Mouse (Mus musculus) heart, postnatal 10 days (tissue): ENCODE results near the gene Vamp3. TPM values are rescaled to one million over a fixed set of nuclear protein-coding genes. Genes with fewer than 3 reads are reported as not detected.

Experiments used
- DNase-seq, 2 experiments: peaks; one replicate each; pipeline ENCODE4 v3.0.0; 2021
- intact Hi-C: fragments of 180-260 bp; cut with DNase I; formaldehyde crosslinking; loops from one replicate; pipeline ENCODE4 v1.15.1; 2025
- total RNA-seq, 2 experiments: library from RNA; stranded (reverse); gene quantifications; 2 replicates each; pipeline ENCODE4 v1.2.3; 2021

The Vamp3 gene
- 10 to 100 TPM; 79.9 to 84.5 TPM for total RNA-seq

- DNase-seq, result peak; percentile 99
- intact Hi-C loops, result no loop called here
Observed at GRCm38 (mm10) chr4:151057347-151058321, at the start of gene Vamp3. Gene Vamp3, minus strand, starts transcription at chr4:151057963.

- DNase-seq, result no peak
- intact Hi-C loops, result no loop called here
Observed at GRCm38 (mm10) chr4:151106468-151106867, 48.7 kb upstream of the Vamp3 start.

- intact Hi-C loops, result no loop called here
- peak in 1 of 2 experiments; percentile 25 for DNase-seq
Observed at GRCm38 (mm10) chr4:151105886-151106285, 48.1 kb upstream of the Vamp3 start.

- intact Hi-C loops, result no loop called here
- peak in 1 of 2 experiments; percentile 36 for DNase-seq
Observed at GRCm38 (mm10) chr4:151104147-151104546, 46.4 kb upstream of the Vamp3 start.

GRCm38 (mm10) chr4:151103646-151104045 is 45.9 kb upstream of the Vamp3 start:
- DNase-seq, result no peak
- intact Hi-C loops, result no loop called here

GRCm38 (mm10) chr4:151097104-151097438 is 39.3 kb upstream of the Vamp3 start:
- no peak for DNase-seq
- intact Hi-C loops, result no loop called here

GRCm38 (mm10) chr4:151096334-151097103 is 38.8 kb upstream of the Vamp3 start:
- intact Hi-C loops, result no loop called here
- DNase-seq, result peak; percentile 63 to 67

DNA sequence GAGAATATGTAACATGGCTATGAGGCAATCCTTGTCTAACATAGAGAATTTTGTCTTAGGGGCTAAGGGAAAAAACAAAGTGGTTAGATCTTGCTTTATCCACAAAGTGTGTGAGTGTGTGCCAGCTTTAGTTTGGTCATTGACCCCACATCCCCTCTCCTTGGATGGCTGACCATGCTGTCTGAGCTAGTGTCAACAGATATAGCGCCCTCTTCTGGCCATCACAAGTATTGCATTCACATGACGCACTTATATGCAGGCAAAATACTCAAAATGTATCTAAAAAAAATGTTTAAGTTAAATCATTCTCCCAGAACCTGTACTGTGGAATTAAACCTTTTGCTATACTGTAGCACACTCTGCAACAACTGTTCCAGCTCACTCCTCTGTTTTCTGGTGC is 37.4 kb upstream of the Vamp3 start:
- peak; percentile 55 to 70 for DNase-seq
- intact Hi-C loops, result no loop called here

DNA sequence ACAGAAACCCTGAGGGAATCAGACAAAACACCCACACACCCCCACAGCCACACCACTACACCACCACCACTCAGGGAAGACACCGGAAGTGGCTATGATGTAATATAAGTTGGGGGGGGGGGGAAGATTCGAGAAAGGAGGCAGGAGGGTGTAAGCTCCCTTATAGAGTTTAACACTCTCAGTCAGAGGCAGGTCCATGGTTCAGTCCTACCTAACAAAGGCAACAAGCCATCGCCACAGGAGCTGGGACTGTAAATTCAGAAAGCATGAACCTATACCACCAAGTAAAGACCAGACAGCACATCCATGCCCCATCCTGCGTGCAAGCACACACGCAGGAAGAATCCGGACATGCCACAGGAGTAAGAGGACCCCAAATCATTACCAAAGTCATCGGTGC is 31.5 kb upstream of the Vamp3 start, which contains the start of gene Gm13090:
Gm13090 (plus strand) TSS at position 301 of the 400 bp plus-strand sequence.
- no peak for DNase-seq
- intact Hi-C loops, result no loop called here

GRCm38 (mm10) chr4:151088819-151089218 is 31.1 kb upstream of the Vamp3 start:
- intact Hi-C loops, result no loop called here
- peak; percentile 49 to 70 for DNase-seq

- intact Hi-C loops, result no loop called here
- DNase-seq, result no peak
Observed at GRCm38 (mm10) chr4:151087358-151087757, 29.6 kb upstream of the Vamp3 start.

DNA sequence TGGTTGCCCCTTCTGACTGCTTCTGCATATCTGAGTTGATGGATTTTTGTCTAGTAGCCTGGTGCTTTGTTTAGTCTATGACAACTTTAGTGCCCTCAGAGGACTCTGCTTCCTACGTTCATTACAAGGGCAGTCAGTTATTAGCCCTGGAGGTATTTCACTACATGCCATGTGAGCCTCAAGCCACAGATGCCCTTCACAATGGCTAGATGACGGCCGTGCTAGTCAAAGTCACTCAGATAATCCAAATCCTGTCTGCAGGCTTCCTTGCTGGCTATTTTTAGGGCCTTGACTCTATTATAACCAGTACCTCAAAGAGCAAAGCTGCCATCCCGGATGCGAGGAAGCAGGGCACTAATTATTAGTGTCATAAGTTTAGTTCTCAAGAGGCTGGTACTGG is 25.3 kb upstream of the Vamp3 start:
- intact Hi-C loops, result no loop called here
- peak; percentile 60 to 75 for DNase-seq

GRCm38 (mm10) chr4:151081977-151082376 is 24.2 kb upstream of the Vamp3 start:
- intact Hi-C loops, result no loop called here
- no peak for DNase-seq

DNA sequence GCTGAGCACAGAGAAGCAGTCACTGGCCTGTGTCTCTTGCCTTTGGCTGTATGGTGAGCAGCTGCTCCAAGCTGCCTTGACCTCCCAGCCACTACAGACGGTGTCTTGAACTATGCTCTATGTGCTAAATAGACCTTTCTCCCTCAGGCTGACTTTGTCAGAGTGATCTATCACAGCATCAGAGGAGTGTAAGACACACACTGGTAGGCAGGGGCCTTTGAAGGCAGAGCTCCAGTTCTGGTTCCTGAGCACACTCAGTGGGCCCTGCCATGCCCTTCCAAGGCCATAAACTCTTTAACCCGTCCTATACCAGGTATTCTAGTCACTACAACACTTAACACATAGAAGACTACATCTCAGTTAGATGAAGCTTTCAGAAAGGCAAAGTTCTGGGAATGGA is 23.6 kb upstream of the Vamp3 start:
- intact Hi-C loops, result no loop called here
- DNase-seq, result no peak

GRCm38 (mm10) chr4:151074817-151075216 is 17.1 kb upstream of the Vamp3 start:
- no peak for DNase-seq
- intact Hi-C loops, result no loop called here

- DNase-seq, result peak; percentile 85 to 93
- intact Hi-C loops, result loop anchor here (1.0 to 2.0 kb wide), 2 partner anchors 56 to 68 kb away; no protein-coding TSS in a partner anchor
Observed at GRCm38 (mm10) chr4:151073108-151073744, 15.5 kb upstream of the Vamp3 start.

DNA sequence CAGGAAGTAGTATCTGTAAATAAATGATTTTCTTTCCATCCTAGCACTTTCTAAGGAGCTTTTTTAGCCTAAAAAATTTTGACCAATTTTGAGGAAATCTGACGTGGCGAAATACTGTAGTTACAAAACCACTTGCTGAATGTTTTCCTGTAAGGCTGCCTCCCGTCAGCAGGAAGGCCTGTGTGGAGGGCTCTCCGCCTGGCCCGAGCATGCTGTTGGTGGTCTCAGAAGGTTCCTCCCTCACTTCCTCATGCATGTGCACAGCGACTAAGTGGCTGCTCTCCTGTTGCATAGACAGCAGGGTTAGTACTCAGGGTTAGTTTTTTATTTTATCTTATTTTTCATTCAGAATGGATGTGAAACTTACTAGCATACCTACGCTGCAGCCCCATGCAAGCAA is 13.2 kb upstream of the Vamp3 start:
- DNase-seq, result no peak
- intact Hi-C loops, result no loop called here

DNA sequence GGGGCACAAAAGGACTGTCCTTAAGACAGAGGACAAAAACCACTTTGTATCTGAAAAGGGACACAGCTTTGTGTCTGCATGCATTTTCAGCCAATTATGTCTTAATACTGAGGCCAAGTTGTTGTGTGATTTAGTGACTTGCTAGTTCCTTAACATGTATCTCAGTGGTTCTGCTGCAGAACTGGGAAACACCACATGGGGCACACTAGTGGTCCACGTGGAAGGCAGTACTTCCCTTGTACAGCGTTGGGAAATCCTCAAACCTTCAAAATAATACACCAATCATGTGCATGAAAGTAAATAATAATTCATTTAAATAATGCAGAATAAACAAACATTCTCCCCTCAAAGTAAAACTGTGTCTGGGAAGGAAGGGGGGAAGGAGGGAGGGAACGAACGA is 11.0 kb upstream of the Vamp3 start:
- no peak for DNase-seq
- intact Hi-C loops, result no loop called here

- intact Hi-C loops, result no loop called here
- no peak for DNase-seq
Observed at GRCm38 (mm10) chr4:151059566-151059965, 1.8 kb upstream of the Vamp3 start.

GRCm38 (mm10) chr4:151058634-151059033 is 871 bp upstream of the Vamp3 start:
- DNase-seq, result no peak
- intact Hi-C loops, result no loop called here

DNA sequence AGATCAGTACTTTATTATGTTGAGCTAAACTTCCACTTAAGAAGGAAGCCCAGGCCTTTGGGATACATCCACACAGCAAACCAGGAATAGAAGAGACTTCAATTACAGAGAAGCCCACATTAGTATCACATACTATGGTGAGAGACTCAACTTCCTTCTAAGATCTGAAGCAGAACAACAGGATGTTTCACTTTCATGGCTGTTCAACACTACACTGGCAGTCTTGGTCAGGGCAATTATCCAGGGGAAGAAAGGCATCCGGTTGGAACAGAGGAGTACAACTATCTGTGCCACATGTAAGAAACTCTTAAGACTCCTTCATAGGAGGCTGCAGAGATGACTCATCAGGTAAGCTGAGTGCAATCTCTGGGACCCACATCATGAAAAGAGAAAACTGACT is 6.6 kb downstream of the Vamp3 start:
- no peak for DNase-seq
- intact Hi-C loops, result no loop called here
